Mouse (Mus musculus): ENCODE data around the gene Prmt8. TPM values are rescaled to one million over a fixed set of nuclear protein-coding genes. Genes with fewer than 3 reads are reported as not detected.
A peak's percentile ranks its signal among the peaks of the same experiment; 100 is the strongest.

The Prmt8 gene
- polyA plus RNA-seq, 1 experiment, result 0.14 TPM

DNA sequence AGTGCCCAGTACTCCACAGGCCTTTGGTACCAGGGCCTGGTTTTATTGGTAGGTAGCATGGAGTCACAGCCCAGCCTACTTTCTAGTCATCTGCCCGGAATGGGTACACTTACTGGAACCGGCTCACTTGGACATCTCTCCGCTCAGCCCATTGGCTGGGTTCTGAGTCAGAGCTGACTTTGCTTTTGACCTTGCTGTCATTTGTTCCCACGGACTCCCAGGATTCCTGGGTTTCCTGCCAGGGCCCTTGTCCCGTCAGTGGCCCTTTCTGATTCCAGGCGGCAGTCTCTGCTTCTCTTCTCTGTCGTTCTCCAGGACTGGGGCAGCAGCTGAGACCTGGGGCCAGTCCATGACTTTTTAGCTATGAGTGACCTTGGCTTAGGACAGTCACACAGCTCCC, 97.2 kb downstream of the Prmt8 start:
- 71% methylated on average over 7 of the region's 7 CpGs for WGBS
- no peak for DNase-seq (ENCODE audit: low read depth, low spot score)

DNA sequence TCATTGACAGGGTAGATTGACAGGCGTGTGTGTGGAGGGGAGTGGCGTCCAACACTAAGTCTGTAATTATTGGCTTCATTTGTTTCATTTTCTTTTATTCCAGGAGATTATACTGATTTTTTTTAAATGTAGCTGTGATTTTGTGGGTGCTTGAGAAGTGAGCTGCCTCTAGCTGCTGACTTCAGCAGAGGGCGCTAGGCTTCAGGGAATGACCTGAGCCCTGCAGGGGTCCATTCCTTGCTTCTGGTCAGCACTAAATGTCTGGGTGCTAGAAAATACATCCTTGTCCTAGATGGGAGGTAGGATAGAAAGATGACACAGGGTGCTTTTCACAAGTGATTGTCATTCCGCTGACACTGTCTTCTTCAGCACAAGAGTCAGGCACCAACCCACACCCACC, 99.2 kb downstream of the Prmt8 start:
- DNase-seq (ENCODE audit: low read depth, low spot score), result no peak
- whole genome bisulfite sequencing, result 92% methylated on average over 4 of the region's 4 CpGs

DNA sequence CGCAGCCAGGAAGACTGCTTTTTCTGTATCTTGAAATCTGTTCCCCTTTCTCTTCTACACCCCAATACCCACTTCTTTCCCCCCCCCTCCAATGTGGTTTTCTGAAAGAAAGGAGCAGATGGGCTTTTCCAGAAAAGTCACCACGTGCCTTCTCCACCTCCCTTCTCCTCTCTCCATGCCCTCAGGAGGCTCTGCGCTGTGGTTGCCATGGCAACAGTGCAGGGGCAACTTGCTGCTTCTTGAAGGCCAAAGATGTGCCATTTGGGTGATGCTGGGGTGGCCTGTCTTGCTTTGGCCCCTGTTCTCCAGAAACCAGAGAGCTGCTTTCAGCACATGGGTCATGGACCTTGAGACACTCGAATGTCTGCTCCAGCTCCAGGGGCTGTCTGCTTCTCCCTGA, 100.0 kb downstream of the Prmt8 start:
- WGBS, result 93% methylated on average over 4 of the region's 4 CpGs

DNA sequence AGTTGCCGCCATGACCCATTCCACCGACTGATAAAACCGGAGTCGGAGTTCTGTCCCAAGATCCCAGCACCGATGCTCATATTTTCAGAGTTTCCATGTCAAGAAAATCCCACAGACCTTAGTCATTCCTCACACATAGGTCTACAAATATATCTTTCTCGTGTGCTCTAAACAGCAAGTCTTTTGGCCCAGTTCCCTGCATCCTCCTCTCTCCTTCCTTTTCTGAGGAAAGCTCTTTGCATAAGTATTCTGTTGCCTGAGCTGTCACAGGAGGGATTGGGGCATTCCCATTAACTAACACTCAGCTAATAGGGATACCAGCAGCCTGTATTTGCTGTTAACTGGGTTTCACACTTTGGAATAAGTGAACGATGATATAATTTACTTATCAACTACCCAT, 106.0 kb downstream of the Prmt8 start:
- no peak for DNase-seq (ENCODE audit: low read depth, low spot score)
- 86% methylated on average over 7 of the region's 7 CpGs for WGBS

More for the DNA sequence above, 100.0 kb downstream of the Prmt8 start:
- DNase-seq (ENCODE audit: low read depth, low spot score), result no peak

DNA sequence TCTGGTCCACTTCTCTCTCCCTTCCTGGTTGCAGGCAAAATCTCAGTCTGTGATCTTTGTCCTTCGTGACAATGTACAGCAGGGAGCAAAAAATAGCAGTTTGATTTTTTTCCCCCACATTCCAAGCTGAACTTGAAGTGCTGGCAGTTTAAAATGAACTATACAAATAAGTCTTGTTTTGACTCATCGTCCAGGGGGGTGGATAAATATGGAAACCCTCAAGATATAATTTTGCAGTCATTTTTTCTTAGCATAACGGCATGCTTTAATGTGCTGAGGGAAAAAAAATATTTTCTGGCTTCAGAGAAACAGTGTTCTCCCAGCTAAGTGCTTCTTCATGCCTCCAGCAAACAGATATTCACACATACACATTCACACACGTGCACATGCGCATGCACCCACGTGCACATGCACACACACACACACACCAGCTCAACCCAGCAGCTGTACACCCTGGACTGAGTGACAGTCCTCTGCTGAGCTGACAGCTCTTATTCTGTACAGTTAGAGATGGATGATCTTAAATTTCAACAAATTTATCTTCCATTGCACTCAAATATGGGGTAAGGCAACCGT, 107.5 kb downstream of the Prmt8 start:
- DNase-seq (ENCODE audit: low read depth, low spot score), result no peak
- 84% methylated on average over 7 of the region's 7 CpGs for WGBS

DNA sequence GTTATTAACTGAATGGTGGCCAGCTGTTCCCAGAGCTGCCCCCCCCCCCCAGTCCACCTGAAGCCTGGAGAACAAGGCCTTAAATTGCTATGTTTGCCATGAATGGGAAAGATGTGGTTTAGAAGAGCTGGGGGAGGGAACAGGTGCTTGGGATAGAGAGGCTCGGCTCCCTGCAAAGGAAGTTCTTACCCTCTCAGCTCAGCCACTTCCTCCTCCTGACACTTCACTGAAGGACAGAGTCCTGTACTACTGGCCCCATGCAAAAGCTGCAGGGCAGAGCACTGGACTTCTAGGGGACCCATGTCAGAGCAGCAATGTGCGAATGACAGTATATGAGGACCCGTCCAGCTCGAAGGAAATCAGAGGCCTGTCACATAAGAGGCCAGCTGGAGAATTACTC, 109.3 kb downstream of the Prmt8 start:
- DNase-seq (ENCODE audit: low read depth, low spot score), result no peak
- WGBS, result 82% methylated on average over 4 of the region's 4 CpGs

DNA sequence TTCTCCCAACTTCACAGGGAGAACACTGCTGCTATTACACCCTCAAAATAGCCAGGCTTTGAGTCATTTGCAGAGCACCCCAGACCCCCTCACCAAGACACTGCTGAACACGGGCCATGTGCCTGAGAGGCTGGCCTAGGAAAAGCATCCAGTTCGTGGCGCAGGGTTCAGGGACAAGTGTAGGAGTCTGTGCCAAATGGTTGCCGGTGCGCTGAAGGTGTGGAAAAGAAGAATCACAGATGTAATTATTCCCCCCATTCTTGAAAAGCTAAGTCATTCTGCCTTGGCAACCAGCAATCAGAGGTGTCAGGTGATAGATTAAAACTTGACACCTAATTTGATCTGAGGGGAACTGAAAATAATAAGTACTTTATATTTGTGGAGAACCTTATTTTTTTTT, 109.8 kb downstream of the Prmt8 start:
- DNase-seq (ENCODE audit: low read depth, low spot score), result no peak
- 92% methylated on average over 5 of the region's 5 CpGs for WGBS

DNA sequence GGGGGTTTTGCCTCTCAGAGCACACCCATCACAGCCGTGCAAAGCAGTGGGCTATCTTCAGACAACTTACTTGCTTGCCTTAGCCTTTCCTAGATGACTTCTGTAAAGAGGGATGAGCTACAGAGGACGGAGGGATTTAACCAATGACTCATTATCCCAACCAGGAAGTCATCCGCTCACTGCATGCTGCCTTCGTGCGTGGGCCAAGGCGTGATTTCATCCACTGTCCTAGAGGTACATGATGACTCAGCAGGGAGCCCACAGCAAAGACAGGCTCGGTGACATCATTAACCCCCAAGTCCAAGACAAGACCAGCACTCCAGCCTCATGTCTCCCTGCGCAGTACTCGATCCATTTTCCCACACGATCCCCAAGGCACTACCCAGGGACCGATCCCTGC, 112.1 kb downstream of the Prmt8 start:
- 84% methylated on average over 11 of the region's 11 CpGs for WGBS
- no peak for DNase-seq (ENCODE audit: low read depth, low spot score)

DNA sequence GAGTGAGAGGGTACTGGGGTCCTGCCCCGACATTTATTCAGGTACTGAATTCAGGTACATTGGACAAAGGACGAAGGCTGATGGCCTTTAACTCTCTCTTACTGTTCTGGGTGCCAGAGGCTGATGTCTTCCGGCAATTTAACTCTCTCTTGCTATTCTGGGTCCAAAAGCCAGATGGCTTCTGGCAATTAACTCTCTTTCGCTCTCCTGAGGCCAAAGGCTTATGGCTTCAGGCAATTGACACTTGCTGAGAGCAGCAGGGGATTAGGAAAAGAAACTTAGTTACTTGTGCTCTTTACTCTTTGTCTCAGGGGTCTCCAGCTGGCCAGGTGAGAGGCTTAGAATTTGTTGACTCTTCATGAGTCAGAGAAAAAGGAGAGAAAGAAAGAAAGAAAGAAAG, 113.3 kb downstream of the Prmt8 start:
- no peak for DNase-seq (ENCODE audit: low read depth, low spot score)
- WGBS, result 76% methylated on average over 4 of the region's 4 CpGs

DNA sequence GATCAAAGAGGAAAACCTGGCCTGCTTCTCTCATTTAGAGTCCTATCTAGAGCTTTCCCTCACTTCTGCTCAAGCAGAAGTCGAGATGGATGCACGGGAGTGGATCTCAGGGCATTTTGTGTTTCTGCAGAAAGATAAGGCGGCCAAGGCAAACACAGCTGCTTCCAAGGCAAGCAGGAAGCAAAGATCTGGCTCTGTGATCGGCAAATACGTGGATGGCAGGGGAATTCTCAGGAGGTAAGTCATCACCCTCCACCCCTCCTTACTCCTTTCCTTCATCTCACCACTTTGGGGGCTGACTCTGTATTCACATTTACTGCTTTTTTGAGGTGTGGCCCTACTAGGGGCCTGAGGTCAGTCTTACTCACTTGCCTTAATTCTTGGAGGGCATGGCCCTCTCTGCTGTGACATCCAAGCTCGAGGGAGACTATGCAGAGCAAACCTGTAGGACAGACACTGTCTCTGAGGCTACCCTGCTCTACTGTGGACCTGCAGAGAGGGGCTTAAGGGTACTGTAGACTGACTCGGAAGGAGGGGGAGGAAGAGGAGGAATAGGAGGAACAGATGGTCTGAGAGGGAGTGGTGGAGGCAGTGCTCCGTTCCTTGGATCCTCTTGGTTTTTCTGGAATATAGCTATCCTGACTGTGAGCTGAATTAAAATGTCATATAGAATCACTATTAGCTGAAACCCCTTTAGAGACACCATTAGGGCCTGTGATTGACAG, 128.0 kb downstream of the Prmt8 start:
- 39% methylated on average over 8 of the region's 8 CpGs for WGBS
- peak; percentile 8 for DNase-seq (ENCODE audit: low read depth, low spot score)

Other genes starting within 250 kb of the Prmt8 start
- gene Cracr2a, start 208.1 kb downstream of the Prmt8 start, polyA plus RNA-seq (2012; rRNA removed), result 4.0 and 6.4 TPM in 2 replicates
- gene Tspan11, start 118.1 kb upstream of the Prmt8 start, polyA plus RNA-seq (2012; rRNA removed), result 0.53 and 0.66 TPM in 2 replicates

Measured in large intestine, adult 2 months (tissue).